Mouse (Mus musculus): Measurements from ENCODE around the gene Paxx.

DNA sequence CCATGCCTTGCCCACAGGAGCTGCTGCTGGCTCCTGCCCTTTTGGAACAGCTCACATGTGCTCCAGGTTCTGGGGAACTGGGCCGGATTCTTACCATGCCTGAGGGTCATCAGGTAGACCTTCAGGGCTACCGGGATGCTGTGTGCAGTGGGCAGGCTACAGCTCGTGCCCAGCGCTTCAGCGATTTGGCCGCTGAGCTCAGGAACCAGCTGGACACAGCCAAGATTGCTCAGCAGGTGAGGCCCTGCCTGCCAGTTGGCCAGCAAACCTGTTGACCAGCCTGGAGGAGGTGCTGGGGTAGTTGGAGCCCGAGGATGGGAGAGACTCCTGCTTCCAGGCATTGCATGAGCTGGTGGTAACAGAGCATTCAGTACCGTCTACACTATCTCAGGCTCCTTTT, 26.6 kb downstream of the Paxx start:
- TF ChIP-seq CTCF (conservative IDR thresholded peaks at IDR 0.05 in 1 of 2, IDR thresholded peaks at IDR 0.05 in 1 of 2; ENCODE audit: low read depth in 2 of 2, low read length in 2 of 2) (no peak), ZNF384 (IDR thresholded peaks at IDR 0.05; ENCODE audit: low read depth, low read length) (no peak), ZC3H11A (IDR thresholded peaks at IDR 0.05; ENCODE audit: low read depth, low read length) (no peak), EP300 (IDR thresholded peaks at IDR 0.05; ENCODE audit: low read length) (no peak)

All from CH12.LX (cell line).